Mouse (Mus musculus) C2C12 (cell line): ENCODE data around the gene Rnf182.

Experiments used
- CTCF ChIP-seq: IDR thresholded peaks from one replicate; pipeline ENCODE4 v1.5.1; 2011; ENCODE audit not compliant: control insufficient read depth, insufficient read depth, insufficient read length
- FOSL1 ChIP-seq: IDR thresholded peaks from one replicate; pipeline ENCODE4 v1.8.0; 2011; ENCODE audit warnings: mild to moderate bottlenecking, low read length; ENCODE audit not compliant: poor library complexity, insufficient read depth, severe bottlenecking
- MAX ChIP-seq: IDR thresholded peaks from one replicate; pipeline ENCODE4 v1.6.1; 2011; ENCODE audit warnings: mild to moderate bottlenecking, control low read depth
- MYOD1 ChIP-seq: IDR thresholded peaks from one replicate; pipeline ENCODE4 v1.6.1; 2011; ENCODE audit warnings: low read depth; ENCODE audit not compliant: control insufficient read depth, insufficient read length
- MYOG ChIP-seq: IDR thresholded peaks from one replicate; pipeline ENCODE4 v1.6.1; 2011; ENCODE audit not compliant: control insufficient read depth, insufficient read length; ENCODE audit errors: extremely low read depth
- USF1 ChIP-seq: IDR thresholded peaks from one replicate; pipeline ENCODE4 v1.6.1; 2011; ENCODE audit warnings: low read depth, mild to moderate bottlenecking, control low read depth, moderate library complexity

- TF ChIP-seq CTCF (no peak), MAX (no peak), USF1 (no peak), MYOD1 (no peak), MYOG (no peak), FOSL1 (no peak)
Observed at GRCm38 (mm10) chr13:43654091-43654490, 38.6 kb downstream of the Rnf182 start.
